Mouse (Mus musculus) embryonic facial prominence, embryonic 14.5 days (tissue): ENCODE data around the gene Olfr799. TPM values are rescaled to one million over a fixed set of nuclear protein-coding genes. Genes with fewer than 3 reads are reported as not detected.

Source experiments
- ATAC-seq: fragments of 200-750 bp; cut with Nextera tagmentation; 2 replicates; pipeline ENCODE4 v1.8.0; 2017; ENCODE audit warnings: low read depth, moderate number of reproducible peaks, moderate TSS enrichment
- DNase-seq: peaks from one replicate; pipeline ENCODE4 v3.0.0-alpha.2; 2015; ENCODE audit warnings: low spot score
- H3K27ac ChIP-seq: fragments of 300-500 bp; sonication (generic); replicated peaks from 2 replicates; pipeline ENCODE4 v1.5.1; 2014; ENCODE audit warnings: low read depth, mild to moderate bottlenecking, low read length, moderate library complexity
- H3K27me3 ChIP-seq: fragments of 300-500 bp; sonication (generic); replicated peaks from 2 replicates; pipeline ENCODE4 v1.6.1; 2014; ENCODE audit warnings: low read length; ENCODE audit not compliant: control insufficient read depth, insufficient read depth
- H3K36me3 ChIP-seq: fragments of 300-500 bp; sonication (generic); 2 replicates; pipeline ENCODE4 v1.6.1; 2014; ENCODE audit warnings: low read length, mixed read lengths; ENCODE audit not compliant: control insufficient read depth, insufficient read depth
- H3K4me1 ChIP-seq: fragments of 300-500 bp; sonication (generic); 2 replicates; pipeline ENCODE4 v1.6.1; 2014; ENCODE audit warnings: antibody characterized with exemption, low read length; ENCODE audit not compliant: control insufficient read depth, insufficient read depth
- H3K4me2 ChIP-seq: fragments of 300-500 bp; sonication (generic); 2 replicates; pipeline ENCODE4 v1.6.1; 2014; ENCODE audit warnings: low read depth, mild to moderate bottlenecking, low read length, moderate library complexity, mixed read lengths
- H3K4me3 ChIP-seq: fragments of 300-500 bp; sonication (generic); 2 replicates; pipeline ENCODE4 v1.5.1; 2014; ENCODE audit warnings: low read depth, mild to moderate bottlenecking, low read length
- H3K9ac ChIP-seq: fragments of 300-500 bp; sonication (generic); 2 replicates; pipeline ENCODE4 v1.6.1; 2014; ENCODE audit warnings: low read depth, mild to moderate bottlenecking, low read length, moderate library complexity, mixed read lengths
- H3K9me3 ChIP-seq: fragments of 300-500 bp; sonication (generic); 2 replicates; pipeline ENCODE4 v1.6.1; 2016; ENCODE audit warnings: low read length; ENCODE audit not compliant: control insufficient read depth
- WGBS: fragments of 180-500 bp; shearing (Covaris S2); extraction: QIAGEN DNeasy Blood & Tissue Kit; methylation state at CpG from one replicate; pipeline ENCODE4 v1.1.7; 2014; 5-methylcytosine and 5-hydroxymethylcytosine counted together
- polyA plus RNA-seq: library from polyadenylated mRNA; unstranded; fragments of >200 nt; fragmentation: Nextera tagmentation; extraction: Ambion mirVana; gene quantifications from 2 replicates; pipeline ENCODE4 v1.2.1, GENCODE M21; 2014

The Olfr799 gene
- polyA plus RNA-seq: not detected in 2 replicates

DNA sequence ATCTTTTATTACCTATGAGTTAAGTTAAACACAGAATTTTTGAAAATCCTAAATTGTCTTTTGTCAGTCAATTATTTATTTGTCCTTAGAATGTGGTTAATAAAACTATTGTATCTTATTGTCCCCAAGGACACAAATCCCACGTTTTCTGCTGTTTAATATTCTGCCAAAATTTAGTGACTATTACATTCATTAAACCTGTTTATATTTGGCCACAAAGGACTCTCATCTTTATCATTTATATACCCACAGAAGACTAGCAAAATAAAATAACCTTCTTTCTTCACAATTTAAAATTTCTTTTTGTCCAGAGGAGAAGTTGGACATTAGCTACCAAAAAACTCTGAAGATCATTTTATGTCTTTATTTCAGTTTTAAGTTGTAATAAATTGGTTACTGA, at the start of gene Olfr799:
TSS of gene Olfr799 (plus strand) at position 301 of the 400 bp plus-strand sequence.
- Histone ChIP-seq H3K9ac (no peak within 1 kb of the TSS), H3K9me3 (no peaks in the 10 kb centered on the region), H3K4me1 (no peaks in the 10 kb centered on the region), H3K36me3 (no peaks in the 10 kb centered on the region), H3K4me2 (no peak within 1 kb of the TSS), H3K27ac (no peak within 1 kb of the TSS), H3K4me3 (no peak within 1 kb of the TSS), H3K27me3 (no peaks in the 10 kb centered on the region)
- DNase-seq: no peak
- no peak for ATAC-seq
- 27% methylated on average over 1 of the region's 1 CpGs for WGBS

DNA sequence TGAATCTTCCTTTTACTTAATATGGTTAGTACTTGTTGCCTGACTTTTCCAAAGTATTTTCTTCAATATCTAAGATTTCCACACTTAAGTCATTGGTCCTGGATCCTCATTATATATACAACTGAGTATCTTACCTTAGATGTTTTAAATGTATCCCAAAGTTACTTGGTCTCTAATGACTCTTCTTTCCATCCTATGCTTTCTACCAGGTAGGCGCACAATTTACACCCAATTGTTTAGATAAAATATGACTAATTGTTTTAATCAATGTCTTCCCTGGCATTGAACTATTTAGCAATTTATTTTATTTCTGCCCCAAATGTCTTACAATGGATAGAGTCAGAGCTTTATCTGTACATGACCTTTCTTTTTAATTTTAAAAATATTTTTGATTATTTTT, 24.8 kb upstream of the Olfr799 start, which contains the start of gene Olfr796:
TSS of gene Olfr796 (minus strand) at position 101 of the 400 bp plus-strand sequence.
- no peaks in the 10 kb centered on the region for H3K9me3 ChIP-seq

GRCm38 (mm10) chr10:129621724-129622123, 15.6 kb upstream of the Olfr799 start:
- H3K4me2 ChIP-seq: no peak overlapping the region
- 8% methylated on average over 1 of the region's 1 CpGs for WGBS
- no peaks in the 10 kb centered on the region for H3K36me3 ChIP-seq
- H3K4me1 ChIP-seq: no peaks in the 10 kb centered on the region
- no peaks in the 10 kb centered on the region for H3K9me3 ChIP-seq
- H3K27ac ChIP-seq: no peak overlapping the region
- no peak overlapping the region for H3K4me3 ChIP-seq
- no peak overlapping the region for H3K9ac ChIP-seq
- H3K27me3 ChIP-seq: no peaks in the 10 kb centered on the region
- no peak for DNase-seq
- ATAC-seq: no peak

More for the DNA sequence above, 24.8 kb upstream of the Olfr799 start, which contains the start of gene Olfr796:
- H3K9ac ChIP-seq: no peak within 1 kb of the TSS
- no peak within 1 kb of the TSS for H3K27ac ChIP-seq
- no peak for DNase-seq
- H3K36me3 ChIP-seq: no peaks in the 10 kb centered on the region
- no peaks in the 10 kb centered on the region for H3K4me1 ChIP-seq
- WGBS: 94% methylated on average over 1 of the region's 1 CpGs
- no peaks in the 10 kb centered on the region for H3K27me3 ChIP-seq
- H3K4me3 ChIP-seq: no peak within 1 kb of the TSS
- no peak for ATAC-seq
- no peak within 1 kb of the TSS for H3K4me2 ChIP-seq

- Histone ChIP-seq H3K4me1 (no peaks in the 10 kb centered on the region), H3K27ac (no peak overlapping the region), H3K36me3 (no peaks in the 10 kb centered on the region), H3K4me3 (no peak overlapping the region), H3K27me3 (no peaks in the 10 kb centered on the region), H3K9me3 (no peaks in the 10 kb centered on the region), H3K4me2 (no peak overlapping the region), H3K9ac (no peak overlapping the region)
- no peak for ATAC-seq
- peak; percentile 1 for DNase-seq
Measured at GRCm38 (mm10) chr10:129623251-129623650, 14.0 kb upstream of the Olfr799 start.

DNA sequence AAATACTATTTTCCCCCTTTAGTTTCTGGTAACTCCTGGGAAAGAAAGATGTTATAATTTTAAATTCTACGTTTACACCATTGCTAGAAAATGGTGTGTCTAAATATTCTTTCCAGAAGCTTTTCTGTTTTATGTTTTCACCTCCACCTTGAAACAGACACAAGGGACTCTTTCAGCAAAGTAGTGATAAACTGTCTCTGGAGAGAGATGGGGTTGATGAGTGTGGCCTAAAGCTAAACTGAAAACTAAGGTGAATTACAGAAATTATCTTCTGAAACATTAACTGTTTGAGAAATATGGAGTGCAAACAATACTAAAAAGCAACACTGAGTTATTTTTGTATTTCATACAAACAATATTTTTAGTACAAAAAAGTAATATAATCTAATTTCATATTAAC, 9.4 kb upstream of the Olfr799 start, which contains the start of gene Olfr798:
TSS of gene Olfr798 (minus strand) at position 101 of the 400 bp plus-strand sequence.
- no peak within 1 kb of the TSS for H3K4me3 ChIP-seq
- no peak within 1 kb of the TSS for H3K27ac ChIP-seq
- no peaks in the 10 kb centered on the region for H3K9me3 ChIP-seq
- ATAC-seq: no peak
- no peak within 1 kb of the TSS for H3K4me2 ChIP-seq
- no peaks in the 10 kb centered on the region for H3K4me1 ChIP-seq
- H3K36me3 ChIP-seq: no peaks in the 10 kb centered on the region
- no peak for DNase-seq
- H3K9ac ChIP-seq: no peak within 1 kb of the TSS
- no peaks in the 10 kb centered on the region for H3K27me3 ChIP-seq
- 76% methylated on average over 1 of the region's 1 CpGs for WGBS

- Histone ChIP-seq H3K4me3 (no peak overlapping the region), H3K9ac (no peak overlapping the region), H3K4me1 (no peaks in the 10 kb centered on the region), H3K27ac (no peak overlapping the region), H3K36me3 (no peaks in the 10 kb centered on the region), H3K27me3 (no peaks in the 10 kb centered on the region), H3K4me2 (no peak overlapping the region), H3K9me3 (no peaks in the 10 kb centered on the region)
- DNase-seq (no peak), ATAC-seq (no peak)
- WGBS: 89% methylated on average over 1 of the region's 1 CpGs
Measured at GRCm38 (mm10) chr10:129651763-129652162, 14.5 kb downstream of the Olfr799 start.

GRCm38 (mm10) chr10:129657394-129657793, 20.1 kb downstream of the Olfr799 start, which contains the start of gene Olfr800:
Gene Olfr800, plus strand, starts transcription at chr10:129657694.
- no peaks in the 10 kb centered on the region for H3K36me3 ChIP-seq
- H3K4me3 ChIP-seq: no peak within 1 kb of the TSS
- H3K4me1 ChIP-seq: no peaks in the 10 kb centered on the region
- H3K27ac ChIP-seq: no peak within 1 kb of the TSS
- no peak for DNase-seq
- H3K9ac ChIP-seq: no peak within 1 kb of the TSS
- H3K27me3 ChIP-seq: no peaks in the 10 kb centered on the region
- no peak for ATAC-seq
- no peaks in the 10 kb centered on the region for H3K9me3 ChIP-seq
- no peak within 1 kb of the TSS for H3K4me2 ChIP-seq

GRCm38 (mm10) chr10:129673765-129674164, 36.5 kb downstream of the Olfr799 start, which contains the start of gene Olfr801:
Gene Olfr801, minus strand, starts transcription at chr10:129673865.
- Histone ChIP-seq H3K4me1 (no peaks in the 10 kb centered on the region), H3K4me2 (no peak within 1 kb of the TSS), H3K4me3 (no peak within 1 kb of the TSS), H3K27me3 (no peaks in the 10 kb centered on the region), H3K9ac (no peak within 1 kb of the TSS), H3K36me3 (no peaks in the 10 kb centered on the region), H3K27ac (no peak within 1 kb of the TSS), H3K9me3 (no peaks in the 10 kb centered on the region)
- ATAC-seq: no peak
- DNase-seq: no peak
- WGBS: 76% methylated on average over 1 of the region's 1 CpGs

- H3K27me3 ChIP-seq: no peaks in the 10 kb centered on the region
- no peak for ATAC-seq
- no peak for DNase-seq
- H3K27ac ChIP-seq: no peak within 1 kb of the TSS
- no peak within 1 kb of the TSS for H3K9ac ChIP-seq
- no peaks in the 10 kb centered on the region for H3K9me3 ChIP-seq
- no peaks in the 10 kb centered on the region for H3K36me3 ChIP-seq
- H3K4me3 ChIP-seq: no peak within 1 kb of the TSS
- no peak within 1 kb of the TSS for H3K4me2 ChIP-seq
- 55% methylated on average over 1 of the region's 1 CpGs for WGBS
- H3K4me1 ChIP-seq: no peaks in the 10 kb centered on the region
Measured at GRCm38 (mm10) chr10:129688069-129688468, 50.8 kb downstream of the Olfr799 start, which contains the start of gene Olfr802. Gene Olfr802, minus strand, starts transcription at chr10:129688169.
